Mouse (Mus musculus): ENCODE results near the gene Cyp4a29. TPM values are rescaled to one million over a fixed set of nuclear protein-coding genes. Genes with fewer than 3 reads are reported as not detected.

The Cyp4a29 gene
- polyA plus RNA-seq (2015; fragmentation: Nextera tagmentation; extraction: Ambion mirVana): not detected in 2 replicates

GRCm38 (mm10) chr4:115241784-115242183, at the start of gene Cyp4a29:
TSS of gene Cyp4a29 (plus strand) at chr4:115242084.

GRCm38 (mm10) chr4:115298746-115299145, 56.9 kb downstream of the Cyp4a29 start, which contains the start of gene Cyp4a12a:
TSS of gene Cyp4a12a (plus strand) at chr4:115299046.

Other genes with a start within 250 kb of the Cyp4a29 start
- 1.7 and 3.2 TPM in 2 replicates for gene Stil, start 241.9 kb upstream of the Cyp4a29 start, polyA plus RNA-seq (2015; fragmentation: Nextera tagmentation; extraction: Ambion mirVana)
- 0.18 and 0.39 TPM in 2 replicates for gene Tal1, start 185.7 kb upstream of the Cyp4a29 start, polyA plus RNA-seq (2015; fragmentation: Nextera tagmentation; extraction: Ambion mirVana)
- 57.7 and 58.1 TPM in 2 replicates for gene Pdzk1ip1, start 153.4 kb upstream of the Cyp4a29 start, polyA plus RNA-seq (2015; fragmentation: Nextera tagmentation; extraction: Ambion mirVana)
- not detected in 2 replicates for gene Cyp4x1, start 107.8 kb upstream of the Cyp4a29 start, polyA plus RNA-seq (2015; fragmentation: Nextera tagmentation; extraction: Ambion mirVana)
- not detected in 2 replicates for gene Cyp4a12a, start 57.0 kb downstream of the Cyp4a29 start, polyA plus RNA-seq (2015; fragmentation: Nextera tagmentation; extraction: Ambion mirVana)
- not detected in 2 replicates for gene Cyp4a12b, start 169.5 kb downstream of the Cyp4a29 start, polyA plus RNA-seq (2015; fragmentation: Nextera tagmentation; extraction: Ambion mirVana)
- not detected in 2 replicates for gene Cyp4a30b, start 210.5 kb downstream of the Cyp4a29 start, polyA plus RNA-seq (2015; fragmentation: Nextera tagmentation; extraction: Ambion mirVana)

Data from urinary bladder, postnatal 0 days (tissue).